Mouse (Mus musculus) stomach, embryonic 14.5 days (tissue): ENCODE results near the gene Samd1. TPM values are rescaled to one million over a fixed set of nuclear protein-coding genes. Genes with fewer than 3 reads are reported as not detected.
A peak's percentile ranks its signal among the peaks of the same experiment; 100 is the strongest.

Source experiments
- ATAC-seq: fragments of 200-750 bp; cut with Nextera tagmentation; 2 replicates; pipeline ENCODE4 v1.8.0; 2017; ENCODE audit warnings: low read depth, moderate TSS enrichment; ENCODE audit not compliant: insufficient number of reproducible peaks, insufficient read depth, low FRiP score
- H3K27ac ChIP-seq: fragments of 300-500 bp; sonication (generic); 2 replicates; pipeline ENCODE4 v1.5.1; 2014; ENCODE audit warnings: mild to moderate bottlenecking, low read length, moderate library complexity, mixed read lengths
- H3K27me3 ChIP-seq: fragments of 300-500 bp; sonication (generic); 2 replicates; pipeline ENCODE4 v1.6.1; 2014; ENCODE audit warnings: low read length, control low read depth, mixed read lengths; ENCODE audit not compliant: control insufficient read depth, insufficient read depth
- H3K36me3 ChIP-seq: fragments of 300-500 bp; sonication (generic); 2 replicates; pipeline ENCODE4 v1.6.1; 2014; ENCODE audit warnings: mild to moderate bottlenecking, control low read depth, low read length, moderate library complexity, mixed read lengths; ENCODE audit not compliant: control insufficient read depth, insufficient read depth
- H3K4me1 ChIP-seq: fragments of 300-500 bp; sonication (generic); 2 replicates; pipeline ENCODE4 v1.6.1; 2014; ENCODE audit warnings: low read length, control low read depth, mixed read lengths; ENCODE audit not compliant: control insufficient read depth, insufficient read depth
- H3K4me2 ChIP-seq: fragments of 300-500 bp; sonication (generic); replicated peaks from 2 replicates; pipeline ENCODE4 v1.6.1; 2014; ENCODE audit warnings: low read depth, low read length, control low read depth
- H3K4me3 ChIP-seq: fragments of 300-500 bp; sonication (generic); 2 replicates; pipeline ENCODE4 v1.5.1; 2014; ENCODE audit warnings: low read depth, low read length, control low read depth
- H3K9ac ChIP-seq: fragments of 300-500 bp; sonication (generic); replicated peaks from 2 replicates; pipeline ENCODE4 v1.6.1; 2014; ENCODE audit warnings: low read depth, mild to moderate bottlenecking, control low read depth, low read length, moderate library complexity, mixed read lengths
- H3K9me3 ChIP-seq: fragments of 300-500 bp; sonication (generic); 2 replicates; pipeline ENCODE4 v1.6.1; 2016; ENCODE audit warnings: low read depth, low read length, control low read depth; ENCODE audit not compliant: control insufficient read depth
- WGBS: fragments of 180-500 bp; shearing (Covaris S2); extraction: QIAGEN DNeasy Blood & Tissue Kit; methylation state at CpG from one replicate; pipeline ENCODE4 v1.1.7; 2014; 5-methylcytosine and 5-hydroxymethylcytosine counted together
- polyA plus RNA-seq: library from polyadenylated mRNA; unstranded; fragments of >200 nt; fragmentation: Nextera tagmentation; extraction: Ambion mirVana; gene quantifications from 2 replicates; pipeline ENCODE4 v1.2.1, GENCODE M21; 2014

The Samd1 gene
- polyA plus RNA-seq, 1 experiment from 2014 or later: 17.5 TPM

DNA sequence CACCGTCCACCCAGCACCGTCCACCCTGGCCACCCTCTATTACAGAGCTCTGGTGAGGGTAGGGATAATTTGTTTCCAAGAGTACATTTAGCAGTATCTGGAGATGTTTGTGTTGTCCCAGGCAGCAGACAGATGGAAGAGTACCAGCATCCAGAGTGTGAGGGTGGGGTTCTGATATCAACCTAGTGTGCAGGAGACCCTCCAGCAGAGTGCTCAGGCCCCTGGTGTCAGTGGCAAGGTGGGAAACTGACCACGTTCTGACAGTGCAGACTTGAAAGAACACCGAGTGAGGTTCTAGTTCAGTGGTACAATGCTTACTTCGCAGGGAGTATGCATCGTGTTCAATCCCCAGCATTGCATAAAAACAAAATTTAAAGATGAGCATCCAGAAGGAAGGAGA, 25.8 kb upstream of the Samd1 start:
- H3K4me2 ChIP-seq: peak overlapping the region; percentile 81
- no peak overlapping the region; the same call in 1 of the 2 replicates for H3K9ac ChIP-seq
- peaks cover 12% of the 10 kb centered on the region; the same call in 1 of the 2 replicates for H3K4me1 ChIP-seq
- H3K36me3 ChIP-seq: peaks cover 7% of the 10 kb centered on the region; the same call in 1 of the 2 replicates
- H3K27me3 ChIP-seq: no peaks in the 10 kb centered on the region
- ATAC-seq: no peak
- 74% methylated on average over 6 of the region's 6 CpGs for WGBS
- H3K27ac ChIP-seq: no peak overlapping the region
- 0 out of 2 replicates have a peak overlapping the region, but pooled peaks have one; percentile 90 for H3K4me3 ChIP-seq
- H3K9me3 ChIP-seq: no peaks in the 10 kb centered on the region

DNA sequence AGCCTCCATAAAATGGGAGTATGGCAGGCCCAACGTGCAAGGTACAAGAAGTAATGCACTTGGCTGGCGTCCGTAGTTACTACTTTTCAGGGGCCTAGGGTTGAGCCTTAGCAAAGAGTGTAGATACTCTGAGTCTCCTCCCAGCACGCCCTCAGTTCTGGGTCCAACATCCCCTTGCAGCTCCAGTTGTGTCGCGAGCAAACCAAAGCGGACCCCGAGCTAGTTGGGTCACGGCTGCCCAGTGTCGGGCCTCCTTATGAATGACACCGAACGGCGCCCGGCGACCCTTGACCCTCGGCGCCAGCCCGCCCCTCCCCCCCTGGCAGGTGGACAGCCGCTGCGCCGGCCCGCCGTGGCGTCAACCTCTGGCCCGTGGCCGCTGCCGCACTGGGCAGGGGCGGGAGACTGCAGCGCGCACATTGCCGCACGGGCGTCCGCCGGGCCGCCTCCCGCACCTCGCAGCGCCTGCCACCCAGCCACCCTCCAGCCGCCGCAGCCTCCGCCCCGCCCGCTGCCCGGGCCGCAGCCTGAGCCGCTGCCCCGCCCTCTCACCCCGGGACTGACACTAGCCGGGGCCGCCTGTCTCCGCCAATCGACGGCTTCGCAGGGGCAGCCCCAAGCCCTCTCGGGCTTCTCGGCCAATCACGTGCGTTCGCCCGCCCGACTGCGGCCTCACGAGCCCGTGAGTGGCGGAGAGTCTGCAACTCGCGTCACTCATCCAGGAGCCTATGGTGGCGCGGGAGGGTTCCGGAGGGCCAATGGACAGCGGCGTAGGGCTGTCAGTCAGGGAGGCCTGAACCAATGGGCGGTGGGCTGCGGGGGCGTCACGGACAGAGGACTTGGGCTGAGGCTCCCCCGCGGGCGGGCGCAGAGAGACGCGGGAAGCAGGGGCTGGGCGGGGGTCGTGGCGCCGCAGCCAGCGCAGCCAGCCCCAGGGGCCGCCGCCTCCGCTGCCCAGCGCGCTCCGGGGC, 25.0 kb upstream of the Samd1 start, which contains the start of gene Prkaca:
Prkaca (plus strand) TSS at position 844 of the 971 bp plus-strand sequence.
- Histone ChIP-seq H3K4me3 (peak within 1 kb of the TSS; percentile 90), H3K9me3 (no peaks in the 10 kb centered on the region), H3K36me3 (peaks cover 7% of the 10 kb centered on the region; the same call in 1 of the 2 replicates), H3K27me3 (no peaks in the 10 kb centered on the region), H3K4me2 (peak within 1 kb of the TSS; percentile 98), H3K27ac (peak within 1 kb of the TSS; percentile 44; the same call in 1 of the 2 replicates), H3K9ac (peak within 1 kb of the TSS; percentile 83), H3K4me1 (peaks cover 15% of the 10 kb centered on the region; the same call in 1 of the 2 replicates)
- WGBS: 2% methylated on average over 73 of the region's 94 CpGs
- peak; percentile 100 for ATAC-seq

DNA sequence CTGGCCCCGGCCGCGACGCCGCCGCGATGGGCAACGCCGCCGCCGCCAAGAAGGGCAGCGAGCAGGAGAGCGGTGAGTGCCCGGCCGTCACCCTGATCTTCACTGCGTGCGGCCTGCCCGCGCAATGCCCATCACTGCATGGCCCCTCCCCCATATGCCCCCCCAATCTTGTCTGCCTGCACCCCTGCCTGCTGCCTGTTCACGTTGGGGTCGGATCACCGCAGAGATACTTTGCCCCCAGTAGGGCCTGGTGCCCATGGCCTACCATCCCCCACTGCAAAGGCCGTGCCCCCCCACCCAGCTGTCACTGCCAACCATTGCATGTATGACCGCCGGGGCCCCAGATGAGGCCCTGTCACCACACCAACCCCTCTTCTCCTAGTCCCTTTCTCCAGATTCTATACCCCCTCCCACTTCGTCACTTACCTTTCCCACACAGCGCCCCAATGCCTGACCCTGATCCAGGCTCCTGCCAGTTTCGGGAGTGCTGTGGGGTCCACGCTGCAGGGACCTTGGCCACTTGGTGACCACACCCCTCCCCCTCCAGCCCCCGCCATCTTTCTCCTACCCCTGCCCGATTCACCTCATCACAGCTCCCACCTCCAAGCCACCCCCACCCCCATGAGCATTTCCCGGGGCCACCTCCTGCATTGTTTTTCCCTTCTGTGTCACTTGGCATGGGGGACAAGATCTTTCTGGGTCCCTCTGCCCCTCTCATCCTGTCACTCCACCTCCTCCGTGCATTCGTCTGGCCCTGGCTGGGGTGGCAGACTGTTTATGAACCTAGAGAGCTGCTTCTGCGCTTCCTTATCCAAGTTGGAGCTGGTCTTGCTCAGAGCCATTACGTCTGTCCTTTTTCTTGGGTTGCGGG, 24.1 kb upstream of the Samd1 start:
- Histone ChIP-seq H3K4me1 (peaks cover 19% of the 10 kb centered on the region; the same call in 1 of the 2 replicates), H3K4me3 (peak overlapping the region; percentile 90), H3K9me3 (no peaks in the 10 kb centered on the region), H3K27me3 (no peaks in the 10 kb centered on the region), H3K9ac (peak overlapping the region; percentile 83), H3K4me2 (peak overlapping the region; percentile 98), H3K36me3 (peaks cover 4% of the 10 kb centered on the region; the same call in 1 of the 2 replicates), H3K27ac (peak overlapping the region; percentile 44; the same call in 1 of the 2 replicates)
- 2% methylated on average over 37 of the region's 37 CpGs for WGBS
- peak; percentile 10 for ATAC-seq

- no peaks in the 10 kb centered on the region; the same call in 1 of the 2 replicates for H3K36me3 ChIP-seq
- no peak overlapping the region for H3K4me3 ChIP-seq
- ATAC-seq: no peak
- 82% methylated on average over 4 of the region's 4 CpGs for WGBS
- H3K27me3 ChIP-seq: no peaks in the 10 kb centered on the region
- H3K9ac ChIP-seq: no peak overlapping the region
- H3K4me1 ChIP-seq: peaks cover 19% of the 10 kb centered on the region; the same call in 1 of the 2 replicates
- H3K4me2 ChIP-seq: 0 out of 2 replicates have a peak overlapping the region, but pooled peaks have one; percentile 1
- no peaks in the 10 kb centered on the region for H3K9me3 ChIP-seq
- no peak overlapping the region for H3K27ac ChIP-seq
Measured at GRCm38 (mm10) chr8:83974521-83974920, 23.0 kb upstream of the Samd1 start.

DNA sequence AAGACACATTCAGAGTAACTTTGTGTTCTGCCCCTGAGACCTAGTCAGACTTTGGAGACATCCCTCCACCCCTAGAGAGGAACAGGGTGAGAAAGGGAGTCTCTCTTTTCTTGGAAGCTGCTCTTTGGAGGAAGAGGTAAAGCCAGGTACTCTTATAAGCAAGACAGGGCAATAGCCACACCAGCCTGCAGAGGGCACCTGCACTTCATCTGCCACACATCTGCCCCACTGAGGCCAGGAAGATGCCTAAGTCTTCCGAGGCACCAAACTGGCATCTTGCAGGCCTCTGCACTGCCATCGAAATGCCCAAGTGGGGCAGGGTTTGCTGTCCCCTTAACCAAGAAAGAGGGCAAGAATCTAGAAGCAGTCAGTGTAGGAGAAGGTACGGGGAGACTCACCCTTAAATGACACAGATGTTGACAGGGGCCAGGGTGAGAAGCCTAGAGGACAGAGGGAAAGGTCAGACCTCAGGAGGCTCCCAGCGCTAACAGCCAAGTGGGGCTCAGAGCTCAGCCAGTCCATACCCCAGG, 21.3 kb upstream of the Samd1 start:
- no peak overlapping the region for H3K4me3 ChIP-seq
- H3K9ac ChIP-seq: no peak overlapping the region
- no peaks in the 10 kb centered on the region for H3K9me3 ChIP-seq
- H3K4me1 ChIP-seq: peaks cover 19% of the 10 kb centered on the region; the same call in 1 of the 2 replicates
- H3K4me2 ChIP-seq: no peak overlapping the region
- no peak overlapping the region for H3K27ac ChIP-seq
- WGBS: 87% methylated on average over 4 of the region's 4 CpGs
- no peaks in the 10 kb centered on the region for H3K27me3 ChIP-seq
- no peak for ATAC-seq
- H3K36me3 ChIP-seq: peaks cover 9% of the 10 kb centered on the region

GRCm38 (mm10) chr8:83976779-83977350, 20.6 kb upstream of the Samd1 start:
- Histone ChIP-seq H3K27me3 (no peaks in the 10 kb centered on the region), H3K9ac (no peak overlapping the region), H3K9me3 (no peaks in the 10 kb centered on the region), H3K36me3 (peaks cover 16% of the 10 kb centered on the region), H3K4me2 (no peak overlapping the region), H3K4me3 (no peak overlapping the region), H3K27ac (no peak overlapping the region), H3K4me1 (peaks cover 16% of the 10 kb centered on the region; the same call in 1 of the 2 replicates)
- no peak for ATAC-seq
- WGBS: 72% methylated on average over 5 of the region's 5 CpGs

GRCm38 (mm10) chr8:83977646-83978045, 19.8 kb upstream of the Samd1 start:
- Histone ChIP-seq H3K27ac (no peak overlapping the region; the same call in 1 of the 2 replicates), H3K9me3 (no peaks in the 10 kb centered on the region), H3K36me3 (peaks cover 22% of the 10 kb centered on the region), H3K4me3 (no peak overlapping the region), H3K27me3 (no peaks in the 10 kb centered on the region), H3K4me1 (peaks cover 16% of the 10 kb centered on the region; the same call in 1 of the 2 replicates), H3K9ac (no peak overlapping the region), H3K4me2 (no peak overlapping the region)
- WGBS: 46% methylated on average over 6 of the region's 6 CpGs
- ATAC-seq: no peak
